9 mouse cellular contexts compared by ENCODE assay signal in genomic region chr16:28610940-28611339, GRCm38 (mm10).
DNase-seq lines count a peak whose midpoint lies in the region; ATAC-seq lines count a peak whose summit lies in the region.
"Had no signal": no experiment of that assay in that cellular context is flagged by ENCODE, and none has a peak within 500 bp of the region (broad histone marks: within the 10 kb centered on the region; RNA-seq: fewer than 3 reads in every experiment).

No protein-coding gene starts in this region.

- H3K4me1 ChIP-seq in forebrain, embryonic 11.5 days (replicated peaks; ENCODE audit: control insufficient read depth, insufficient read depth, low read length), result no peaks in the 10 kb centered on the region
- peaks cover 6% of the 10 kb centered on the region; the same call in 1 of the 2 replicates for H3K4me1 ChIP-seq in forebrain, embryonic 12.5 days
- no peaks in the 10 kb centered on the region for H3K4me1 ChIP-seq in neural tube, embryonic 15.5 days
- H3K4me1 ChIP-seq in embryonic facial prominence, embryonic 11.5 days (ENCODE audit: control insufficient read depth, insufficient read depth, low read length), result peaks cover 2% of the 10 kb centered on the region; the same call in 1 of the 2 replicates

- 22% methylated on average over 3 of the region's 3 CpGs for WGBS in forebrain, embryonic 11.5 days
- WGBS in forebrain, embryonic 12.5 days, result 27% methylated on average over 3 of the region's 3 CpGs
- WGBS in neural tube, embryonic 15.5 days, result 16% methylated on average over 3 of the region's 3 CpGs
- 5% methylated on average over 3 of the region's 3 CpGs for WGBS in embryonic facial prominence, embryonic 11.5 days

- H3K36me3 ChIP-seq in forebrain, embryonic 11.5 days (ENCODE audit: control insufficient read depth, insufficient read depth, low read length), result no peaks in the 10 kb centered on the region
- H3K36me3 ChIP-seq in forebrain, embryonic 12.5 days (replicated peaks), result no peaks in the 10 kb centered on the region
- no peaks in the 10 kb centered on the region for H3K36me3 ChIP-seq in neural tube, embryonic 15.5 days
- no peaks in the 10 kb centered on the region for H3K36me3 ChIP-seq in embryonic facial prominence, embryonic 11.5 days (replicated peaks; ENCODE audit: control insufficient read depth, insufficient read depth, low read depth, low read length)

- ATAC-seq in forebrain, embryonic 11.5 days (replicated peaks; ENCODE audit: low FRiP score), result no peak
- no peak for ATAC-seq in forebrain, embryonic 12.5 days (ENCODE audit: low FRiP score)
- ATAC-seq in neural tube, embryonic 15.5 days (ENCODE audit: low FRiP score), result no peak
- ATAC-seq in embryonic facial prominence, embryonic 11.5 days (replicated peaks; ENCODE audit: insufficient number of reproducible peaks, low FRiP score, low TSS enrichment, low read depth), result peak; percentile 34; the same call in 1 of the 2 replicates
- ATAC-seq in erythroid progenitor cell, adult 5-6 weeks (replicated peaks; ENCODE audit: low FRiP score, poor library complexity, severe bottlenecking), result no peak

- no peak overlapping the region for H3K9ac ChIP-seq in forebrain, embryonic 11.5 days (ENCODE audit: low read length)
- H3K9ac ChIP-seq in forebrain, embryonic 12.5 days, result no peak overlapping the region
- no peak overlapping the region for H3K9ac ChIP-seq in neural tube, embryonic 15.5 days (replicated peaks)
- H3K9ac ChIP-seq in embryonic facial prominence, embryonic 11.5 days (replicated peaks; ENCODE audit: low read length), result no peak overlapping the region

- DNase-seq in forebrain, embryonic 11.5 days (ENCODE audit: low spot score), result peak; percentile 61
- peak; percentile 45 for DNase-seq in neural tube, embryonic 10.5 days (ENCODE audit: extremely low spot score, low spot score)
- peak; percentile 90 for DNase-seq in embryonic facial prominence, embryonic 11.5 days (ENCODE audit: low spot score)
- DNase-seq in left cerebral cortex, adult 18-20 months (ENCODE audit: low spot score in 2 of 2), result peak; percentile 63 to 65
- DNase-seq in spleen, adult 18-20 months, result no peak

- no peak overlapping the region for H3K4me3 ChIP-seq in forebrain, embryonic 11.5 days (ENCODE audit: low read depth, low read length)
- no peak overlapping the region for H3K4me3 ChIP-seq in forebrain, embryonic 12.5 days (replicated peaks)
- H3K4me3 ChIP-seq in neural tube, embryonic 15.5 days (replicated peaks), result no peak overlapping the region
- H3K4me3 ChIP-seq in embryonic facial prominence, embryonic 11.5 days (ENCODE audit: low read depth, low read length), result no peak overlapping the region
- H3K4me3 ChIP-seq: erythroblast, embryonic 14.5 days had no signal

- H3K9me3 ChIP-seq in forebrain, embryonic 11.5 days (ENCODE audit: control insufficient read depth, low read length), result no peaks in the 10 kb centered on the region
- no peaks in the 10 kb centered on the region for H3K9me3 ChIP-seq in forebrain, embryonic 12.5 days
- H3K9me3 ChIP-seq in neural tube, embryonic 15.5 days (replicated peaks), result no peaks in the 10 kb centered on the region
- H3K9me3 ChIP-seq in embryonic facial prominence, embryonic 11.5 days (replicated peaks; ENCODE audit: control insufficient read depth, low read length), result no peaks in the 10 kb centered on the region

- no peaks in the 10 kb centered on the region for H3K27me3 ChIP-seq in forebrain, embryonic 11.5 days (ENCODE audit: control insufficient read depth, insufficient read depth, low read length)
- H3K27me3 ChIP-seq in forebrain, embryonic 12.5 days, result no peaks in the 10 kb centered on the region
- H3K27me3 ChIP-seq in neural tube, embryonic 15.5 days (replicated peaks), result no peaks in the 10 kb centered on the region
- H3K27me3 ChIP-seq in embryonic facial prominence, embryonic 11.5 days (ENCODE audit: control insufficient read depth, insufficient read depth, low read length), result no peaks in the 10 kb centered on the region

- no peak overlapping the region for H3K27ac ChIP-seq in forebrain, embryonic 11.5 days (ENCODE audit: low read depth, low read length)
- no peak overlapping the region for H3K27ac ChIP-seq in forebrain, embryonic 12.5 days
- no peak overlapping the region for H3K27ac ChIP-seq in neural tube, embryonic 15.5 days (replicated peaks)
- no peak overlapping the region for H3K27ac ChIP-seq in embryonic facial prominence, embryonic 11.5 days (replicated peaks; ENCODE audit: low read depth, low read length)

- no peak overlapping the region for H3K4me2 ChIP-seq in forebrain, embryonic 11.5 days (ENCODE audit: low read depth, low read length, severe bottlenecking)
- no peak overlapping the region for H3K4me2 ChIP-seq in forebrain, embryonic 12.5 days
- H3K4me2 ChIP-seq in neural tube, embryonic 15.5 days, result no peak overlapping the region
- no peak overlapping the region for H3K4me2 ChIP-seq in embryonic facial prominence, embryonic 11.5 days (ENCODE audit: low read depth, low read length)

Comparison
In these comparisons a context has a peak if more than half of its experiments do, and no peak if none do; other contexts are left out.
1. DNase-seq: peak in forebrain, embryonic 11.5 days (single experiment), neural tube, embryonic 10.5 days (single experiment), embryonic facial prominence, embryonic 11.5 days (single experiment) and left cerebral cortex, adult 18-20 months (2 of 2); none in spleen, adult 18-20 months (0 of 2).